Mouse (Mus musculus): ENCODE measurements around the gene Lancl2. TPM values are rescaled to one million over a fixed set of nuclear protein-coding genes. Genes with fewer than 3 reads are reported as not detected.

The Lancl2 gene
- polyA plus RNA-seq, 1 experiment from 2014 or later, result 7.0 TPM

- no peak for ATAC-seq
- no peak for TF ChIP-seq CTCF (IDR thresholded peaks at IDR 0.05; ENCODE audit: low read depth)
- no peak overlapping the region for H3K4me3 ChIP-seq (ENCODE audit: low read depth, low read length)
- H3K27me3 ChIP-seq (replicated peaks; ENCODE audit: control insufficient read depth, insufficient read depth, low read length), result no peaks in the 10 kb centered on the region
- whole genome bisulfite sequencing, result 87% methylated on average over 1 of the region's 1 CpGs
- no peak overlapping the region for H3K9ac ChIP-seq (ENCODE audit: low read depth, low read length)
- no peaks in the 10 kb centered on the region; the same call in 1 of the 2 replicates for H3K4me1 ChIP-seq (replicated peaks; ENCODE audit: control insufficient read depth, insufficient read depth, low read length)
- H3K9me3 ChIP-seq (ENCODE audit: control insufficient read depth), result no peaks in the 10 kb centered on the region
- H3K27ac ChIP-seq (ENCODE audit: low read depth, low read length), result no peak overlapping the region
- no peak overlapping the region for H3K4me2 ChIP-seq (replicated peaks; ENCODE audit: low read depth)
- H3K36me3 ChIP-seq (ENCODE audit: control insufficient read depth, insufficient read depth), result no peaks in the 10 kb centered on the region; the same call in 1 of the 2 replicates
Measured at GRCm38 (mm10) chr6:57773792-57774191, 71.5 kb downstream of the Lancl2 start.

- Histone ChIP-seq H3K9me3 (ENCODE audit: control insufficient read depth) (no peaks in the 10 kb centered on the region), H3K4me3 (ENCODE audit: low read depth, low read length) (no peak overlapping the region), H3K9ac (ENCODE audit: low read depth, low read length) (no peak overlapping the region), H3K27me3 (replicated peaks; ENCODE audit: control insufficient read depth, insufficient read depth, low read length) (no peaks in the 10 kb centered on the region), H3K4me2 (replicated peaks; ENCODE audit: low read depth) (no peak overlapping the region), H3K4me1 (replicated peaks; ENCODE audit: control insufficient read depth, insufficient read depth, low read length) (no peaks in the 10 kb centered on the region), H3K36me3 (ENCODE audit: control insufficient read depth, insufficient read depth) (no peaks in the 10 kb centered on the region), H3K27ac (ENCODE audit: low read depth, low read length) (no peak overlapping the region)
- no peak for TF ChIP-seq CTCF (IDR thresholded peaks at IDR 0.05; ENCODE audit: low read depth)
- peak; percentile 85 for ATAC-seq
- WGBS, result 50% methylated on average over 3 of the region's 3 CpGs
Measured at GRCm38 (mm10) chr6:57780359-57780758, 78.0 kb downstream of the Lancl2 start.

GRCm38 (mm10) chr6:57782658-57783057 lies 80.3 kb downstream of the Lancl2 start:
- no peak overlapping the region for H3K4me2 ChIP-seq (replicated peaks; ENCODE audit: low read depth)
- H3K27me3 ChIP-seq (replicated peaks; ENCODE audit: control insufficient read depth, insufficient read depth, low read length), result no peaks in the 10 kb centered on the region
- TF ChIP-seq CTCF (IDR thresholded peaks at IDR 0.05; ENCODE audit: low read depth), result no peak
- H3K27ac ChIP-seq (ENCODE audit: low read depth, low read length), result no peak overlapping the region
- no peaks in the 10 kb centered on the region for H3K4me1 ChIP-seq (replicated peaks; ENCODE audit: control insufficient read depth, insufficient read depth, low read length)
- ATAC-seq, result no peak
- H3K9me3 ChIP-seq (ENCODE audit: control insufficient read depth), result no peaks in the 10 kb centered on the region
- no peak overlapping the region for H3K4me3 ChIP-seq (ENCODE audit: low read depth, low read length)
- WGBS, result 90% methylated on average over 1 of the region's 1 CpGs
- no peaks in the 10 kb centered on the region for H3K36me3 ChIP-seq (ENCODE audit: control insufficient read depth, insufficient read depth)
- H3K9ac ChIP-seq (ENCODE audit: low read depth, low read length), result no peak overlapping the region

GRCm38 (mm10) chr6:57784251-57784650 lies 81.9 kb downstream of the Lancl2 start:
- WGBS, result 84% methylated on average over 1 of the region's 1 CpGs
- H3K4me1 ChIP-seq (replicated peaks; ENCODE audit: control insufficient read depth, insufficient read depth, low read length), result no peaks in the 10 kb centered on the region
- no peak for ATAC-seq

GRCm38 (mm10) chr6:57787376-57787775 lies 85.0 kb downstream of the Lancl2 start:
- Histone ChIP-seq H3K9me3 (ENCODE audit: control insufficient read depth) (no peaks in the 10 kb centered on the region), H3K36me3 (ENCODE audit: control insufficient read depth, insufficient read depth) (peaks cover 4% of the 10 kb centered on the region; the same call in 1 of the 2 replicates), H3K9ac (ENCODE audit: low read depth, low read length) (no peak overlapping the region), H3K4me2 (replicated peaks; ENCODE audit: low read depth) (no peak overlapping the region), H3K4me1 (replicated peaks; ENCODE audit: control insufficient read depth, insufficient read depth, low read length) (no peaks in the 10 kb centered on the region), H3K27ac (ENCODE audit: low read depth, low read length) (no peak overlapping the region), H3K27me3 (replicated peaks; ENCODE audit: control insufficient read depth, insufficient read depth, low read length) (no peaks in the 10 kb centered on the region), H3K4me3 (ENCODE audit: low read depth, low read length) (no peak overlapping the region)
- 92% methylated on average over 6 of the region's 6 CpGs for WGBS
- TF ChIP-seq CTCF (IDR thresholded peaks at IDR 0.05; ENCODE audit: low read depth), result no peak
- ATAC-seq, result no peak

More at GRCm38 (mm10) chr6:57784251-57784650, 81.9 kb downstream of the Lancl2 start:
- H3K36me3 ChIP-seq (ENCODE audit: control insufficient read depth, insufficient read depth), result peaks cover 4% of the 10 kb centered on the region; the same call in 1 of the 2 replicates
- no peak overlapping the region for H3K4me2 ChIP-seq (replicated peaks; ENCODE audit: low read depth)
- H3K27ac ChIP-seq (ENCODE audit: low read depth, low read length), result no peak overlapping the region
- H3K4me3 ChIP-seq (ENCODE audit: low read depth, low read length), result no peak overlapping the region
- no peaks in the 10 kb centered on the region for H3K27me3 ChIP-seq (replicated peaks; ENCODE audit: control insufficient read depth, insufficient read depth, low read length)
- no peak overlapping the region for H3K9ac ChIP-seq (ENCODE audit: low read depth, low read length)
- TF ChIP-seq CTCF (IDR thresholded peaks at IDR 0.05; ENCODE audit: low read depth), result no peak
- no peaks in the 10 kb centered on the region for H3K9me3 ChIP-seq (ENCODE audit: control insufficient read depth)

Other genes with a start within 250 kb of the Lancl2 start
- gene Ppm1k, start 167.1 kb upstream of the Lancl2 start, polyA plus RNA-seq (2015; fragmentation: Nextera tagmentation; extraction: Ambion mirVana), result 0.81 and 2.1 TPM in 2 replicates
- gene Herc6, start 121.5 kb upstream of the Lancl2 start, polyA plus RNA-seq (2015; fragmentation: Nextera tagmentation; extraction: Ambion mirVana), result 3.9 and 4.4 TPM in 2 replicates
- gene Pyurf, start 10.5 kb upstream of the Lancl2 start, polyA plus RNA-seq (2015; fragmentation: Nextera tagmentation; extraction: Ambion mirVana), result 13.1 and 13.5 TPM in 2 replicates
- gene Vopp1, start 122.6 kb downstream of the Lancl2 start, polyA plus RNA-seq (2015; fragmentation: Nextera tagmentation; extraction: Ambion mirVana), result 11.2 and 11.9 TPM in 2 replicates
- not detected in 2 replicates for gene Vmn1r21, start 147.8 kb downstream of the Lancl2 start, polyA plus RNA-seq (2015; fragmentation: Nextera tagmentation; extraction: Ambion mirVana)
- gene Vmn1r22, start 205.5 kb downstream of the Lancl2 start, polyA plus RNA-seq (2015; fragmentation: Nextera tagmentation; extraction: Ambion mirVana), result not detected in 2 replicates
- not detected in 2 replicates for gene Vmn1r23, start 224.3 kb downstream of the Lancl2 start, polyA plus RNA-seq (2015; fragmentation: Nextera tagmentation; extraction: Ambion mirVana)